Mouse (Mus musculus): ENCODE measurements around the gene Ryr3. TPM values are rescaled to one million over a fixed set of nuclear protein-coding genes. Genes with fewer than 3 reads are reported as not detected.

Ryr3 gene
- polyA plus RNA-seq, 1 experiment: 0.23 TPM

GRCm38 (mm10) chr2:112881376-112881775 is 335.5 kb downstream of the Ryr3 start:
- no peaks in the 10 kb centered on the region for H3K36me3 ChIP-seq (ENCODE audit: control insufficient read depth, insufficient read depth, low read length)
- no peaks in the 10 kb centered on the region for H3K4me1 ChIP-seq (ENCODE audit: control insufficient read depth, insufficient read depth, insufficient read length, low read length)
- no peak overlapping the region for H3K27ac ChIP-seq (ENCODE audit: insufficient read depth, low read depth, low read length)
- TF ChIP-seq POLR2A (IDR thresholded peaks at IDR 0.05; ENCODE audit: low read depth, low read length) (no peak), CTCF (IDR thresholded peaks at IDR 0.05; ENCODE audit: extremely low read depth, insufficient read length, insufficient replicate concordance, low read depth, low read length) (no peak)
- no peak overlapping the region for H3K4me3 ChIP-seq (ENCODE audit: low read depth, low read length)
- WGBS: 76% methylated on average over 1 of the region's 1 CpGs
- H3K27me3 ChIP-seq (ENCODE audit: control insufficient read depth, insufficient read depth, low read length): no peaks in the 10 kb centered on the region

- Histone ChIP-seq H3K27ac (ENCODE audit: insufficient read depth, low read depth, low read length) (no peak overlapping the region), H3K36me3 (ENCODE audit: control insufficient read depth, insufficient read depth, low read length) (no peaks in the 10 kb centered on the region), H3K27me3 (ENCODE audit: control insufficient read depth, insufficient read depth, low read length) (no peaks in the 10 kb centered on the region), H3K4me3 (ENCODE audit: low read depth, low read length) (no peak overlapping the region), H3K4me1 (ENCODE audit: control insufficient read depth, insufficient read depth, insufficient read length, low read length) (no peaks in the 10 kb centered on the region)
- TF ChIP-seq POLR2A (IDR thresholded peaks at IDR 0.05; ENCODE audit: low read depth, low read length) (no peak), CTCF (IDR thresholded peaks at IDR 0.05; ENCODE audit: extremely low read depth, insufficient read length, insufficient replicate concordance, low read depth, low read length) (no peak)
- 75% methylated on average over 3 of the region's 3 CpGs for WGBS
Measured at GRCm38 (mm10) chr2:112877404-112877803, 339.5 kb downstream of the Ryr3 start.

GRCm38 (mm10) chr2:112866043-112866551 is 350.8 kb downstream of the Ryr3 start:
- no peaks in the 10 kb centered on the region for H3K36me3 ChIP-seq (ENCODE audit: control insufficient read depth, insufficient read depth, low read length)
- TF ChIP-seq CTCF (IDR thresholded peaks at IDR 0.05; ENCODE audit: extremely low read depth, insufficient read length, insufficient replicate concordance, low read depth, low read length) (no peak), POLR2A (IDR thresholded peaks at IDR 0.05; ENCODE audit: low read depth, low read length) (no peak)
- no peaks in the 10 kb centered on the region for H3K4me1 ChIP-seq (ENCODE audit: control insufficient read depth, insufficient read depth, insufficient read length, low read length)
- H3K27me3 ChIP-seq (ENCODE audit: control insufficient read depth, insufficient read depth, low read length): no peaks in the 10 kb centered on the region
- no peak overlapping the region for H3K27ac ChIP-seq (ENCODE audit: insufficient read depth, low read depth, low read length)
- WGBS: 79% methylated on average over 2 of the region's 2 CpGs
- H3K4me3 ChIP-seq (ENCODE audit: low read depth, low read length): no peak overlapping the region

DNA sequence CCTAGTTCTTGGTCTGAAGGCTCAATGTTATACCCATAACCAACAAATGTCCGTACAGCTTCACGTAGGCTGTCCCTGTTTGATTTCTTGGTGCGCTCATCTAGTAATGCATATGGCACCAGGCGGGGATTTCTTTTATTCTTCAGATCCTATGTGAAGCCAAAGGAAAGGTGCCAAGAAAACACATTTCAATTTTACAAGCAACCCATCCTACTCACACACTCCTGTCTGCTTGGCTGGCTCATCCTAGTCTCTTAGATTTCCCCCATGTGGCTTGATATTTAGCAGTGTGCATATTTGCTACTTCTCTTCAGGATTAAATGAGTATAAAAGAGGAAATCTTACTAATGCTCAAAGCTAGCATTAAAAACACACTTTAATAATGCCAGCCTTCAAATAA is 355.1 kb downstream of the Ryr3 start:
- Histone ChIP-seq H3K27me3 (ENCODE audit: control insufficient read depth, insufficient read depth, low read length) (no peaks in the 10 kb centered on the region), H3K4me1 (ENCODE audit: control insufficient read depth, insufficient read depth, insufficient read length, low read length) (no peaks in the 10 kb centered on the region), H3K4me3 (ENCODE audit: low read depth, low read length) (no peak overlapping the region), H3K36me3 (ENCODE audit: control insufficient read depth, insufficient read depth, low read length) (no peaks in the 10 kb centered on the region), H3K27ac (ENCODE audit: insufficient read depth, low read depth, low read length) (no peak overlapping the region)
- WGBS: 94% methylated on average over 4 of the region's 4 CpGs
- no peak for TF ChIP-seq CTCF (IDR thresholded peaks at IDR 0.05; ENCODE audit: extremely low read depth, insufficient read length, insufficient replicate concordance, low read depth, low read length)
- no peak for TF ChIP-seq POLR2A (IDR thresholded peaks at IDR 0.05; ENCODE audit: low read depth, low read length)

- WGBS: 60% methylated on average over 4 of the region's 4 CpGs
- no peaks in the 10 kb centered on the region for H3K36me3 ChIP-seq (ENCODE audit: control insufficient read depth, insufficient read depth, low read length)
- TF ChIP-seq POLR2A (IDR thresholded peaks at IDR 0.05; ENCODE audit: low read depth, low read length) (no peak), CTCF (IDR thresholded peaks at IDR 0.05; ENCODE audit: extremely low read depth, insufficient read length, insufficient replicate concordance, low read depth, low read length) (no peak)
- no peak overlapping the region for H3K4me3 ChIP-seq (ENCODE audit: low read depth, low read length)
- no peaks in the 10 kb centered on the region for H3K27me3 ChIP-seq (ENCODE audit: control insufficient read depth, insufficient read depth, low read length)
- H3K4me1 ChIP-seq (ENCODE audit: control insufficient read depth, insufficient read depth, insufficient read length, low read length): no peaks in the 10 kb centered on the region
- H3K27ac ChIP-seq (ENCODE audit: insufficient read depth, low read depth, low read length): no peak overlapping the region
Measured at GRCm38 (mm10) chr2:112845583-112846512, 371.0 kb downstream of the Ryr3 start.

DNA sequence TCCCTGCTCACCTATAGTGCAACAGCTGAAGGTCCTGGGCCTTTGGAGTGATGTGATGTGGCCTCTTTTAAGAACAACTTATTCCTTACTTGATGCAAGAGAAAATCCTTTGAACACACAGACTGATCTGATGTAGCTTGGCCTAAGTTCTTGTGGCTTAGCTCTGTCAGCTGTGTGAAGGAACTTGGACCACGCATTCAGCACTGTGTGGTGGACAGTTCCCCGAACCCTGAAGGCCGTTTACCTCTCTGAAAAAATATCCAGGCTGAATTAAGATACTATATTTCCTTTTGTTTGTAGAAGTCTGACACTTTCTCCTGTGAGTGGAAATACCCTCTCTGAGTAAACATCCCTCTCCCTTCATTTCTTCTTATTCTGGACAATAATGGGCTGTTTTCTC is 374.0 kb downstream of the Ryr3 start:
- Histone ChIP-seq H3K27ac (ENCODE audit: insufficient read depth, low read depth, low read length) (no peak overlapping the region), H3K27me3 (ENCODE audit: control insufficient read depth, insufficient read depth, low read length) (no peaks in the 10 kb centered on the region), H3K36me3 (ENCODE audit: control insufficient read depth, insufficient read depth, low read length) (no peaks in the 10 kb centered on the region), H3K4me1 (ENCODE audit: control insufficient read depth, insufficient read depth, insufficient read length, low read length) (no peaks in the 10 kb centered on the region), H3K4me3 (ENCODE audit: low read depth, low read length) (no peak overlapping the region)
- WGBS: 14% methylated on average over 3 of the region's 3 CpGs
- TF ChIP-seq POLR2A (IDR thresholded peaks at IDR 0.05; ENCODE audit: low read depth, low read length) (no peak), CTCF (IDR thresholded peaks at IDR 0.05; ENCODE audit: extremely low read depth, insufficient read length, insufficient replicate concordance, low read depth, low read length) (no peak)

Measured in small intestine, adult 2 months (tissue).